Mouse (Mus musculus) stomach, adult 2 months (tissue): Measurements from ENCODE around the gene Asap3. TPM values are rescaled to one million over a fixed set of nuclear protein-coding genes. Genes with fewer than 3 reads are reported as not detected.

Experiments used
- polyA plus RNA-seq: library from polyadenylated mRNA; depleted of rRNA; stranded (reverse); fragments of >200 nt; gene quantifications from 2 replicates; pipeline ENCODE4 v1.2.3, GENCODE M21; 2012; rRNA removed

Asap3 gene
- polyA plus RNA-seq: 3.5 and 3.9 TPM in 2 replicates

GRCm38 (mm10) chr4:136206033-136206893, at the start of gene Asap3:
TSS of gene Asap3 (plus strand) at chr4:136206365.

DNA sequence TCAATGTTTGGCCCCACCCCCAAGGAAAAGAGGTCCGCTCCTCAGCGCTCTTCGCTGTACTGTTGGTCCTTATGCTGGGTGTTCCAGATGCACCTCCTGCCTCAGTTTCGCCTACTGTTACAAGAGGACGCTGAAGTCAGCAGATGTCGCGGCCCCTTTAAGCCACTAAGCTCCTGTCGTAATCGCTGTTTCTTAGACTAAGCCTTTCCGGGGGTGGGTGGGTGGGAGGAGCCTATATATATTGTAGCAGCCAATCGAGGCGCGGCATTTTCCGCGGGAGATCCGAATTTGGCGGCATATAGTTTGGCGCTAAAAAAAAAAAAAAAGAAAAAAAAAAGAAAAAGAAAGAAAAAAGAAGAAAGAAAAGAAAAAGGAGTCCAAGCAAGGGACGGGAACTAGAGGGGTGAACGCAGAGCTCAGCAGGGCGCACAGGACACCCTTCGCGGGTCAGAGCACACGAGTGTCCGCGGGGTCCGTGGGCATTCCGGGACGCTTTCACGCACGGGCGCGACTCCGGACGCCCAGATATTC, 34.1 kb upstream of the Asap3 start, which contains the start of gene E2f2:
Gene E2f2 (plus strand): TSS at position 384 of the 531 bp plus-strand sequence.

DNA sequence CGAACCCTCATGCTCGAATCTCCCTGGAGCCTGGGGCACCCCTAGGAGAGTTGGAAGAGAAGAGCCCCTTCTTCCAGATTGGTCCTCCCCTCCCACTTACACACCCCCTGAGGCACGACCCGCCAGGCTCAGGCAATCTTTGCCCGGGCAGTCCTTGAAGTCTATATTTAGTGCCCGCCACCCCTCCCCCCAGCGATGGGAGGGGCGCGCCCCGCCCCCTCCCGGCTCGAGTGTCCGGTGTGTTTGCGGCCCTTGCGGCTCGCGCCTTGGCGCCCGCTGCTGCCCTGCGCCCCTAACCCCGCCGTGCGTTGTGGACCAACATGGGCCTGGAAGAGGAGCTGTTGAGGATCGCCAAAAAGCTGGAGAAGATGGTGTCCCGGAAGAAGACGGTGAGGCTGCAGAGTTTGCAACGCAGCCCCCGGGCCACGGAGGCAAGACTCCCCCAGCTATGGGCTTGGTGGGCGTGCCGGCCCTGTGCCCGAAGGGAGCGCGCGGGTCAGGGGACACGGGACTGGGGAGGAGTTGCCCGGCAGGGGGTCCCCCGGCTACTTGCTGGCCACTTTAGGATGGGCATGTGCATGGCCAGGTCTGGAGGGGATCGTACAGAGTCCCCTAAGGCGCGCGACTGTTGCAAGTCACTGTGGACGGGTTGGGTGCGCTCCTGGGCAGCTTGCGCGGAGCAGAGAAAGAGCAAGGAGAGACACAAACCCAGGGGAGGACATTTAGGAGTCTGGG, 41.7 kb downstream of the Asap3 start, which contains the start of gene Tcea3:
Gene Tcea3 (plus strand): TSS at position 1 of the 735 bp plus-strand sequence.

DNA sequence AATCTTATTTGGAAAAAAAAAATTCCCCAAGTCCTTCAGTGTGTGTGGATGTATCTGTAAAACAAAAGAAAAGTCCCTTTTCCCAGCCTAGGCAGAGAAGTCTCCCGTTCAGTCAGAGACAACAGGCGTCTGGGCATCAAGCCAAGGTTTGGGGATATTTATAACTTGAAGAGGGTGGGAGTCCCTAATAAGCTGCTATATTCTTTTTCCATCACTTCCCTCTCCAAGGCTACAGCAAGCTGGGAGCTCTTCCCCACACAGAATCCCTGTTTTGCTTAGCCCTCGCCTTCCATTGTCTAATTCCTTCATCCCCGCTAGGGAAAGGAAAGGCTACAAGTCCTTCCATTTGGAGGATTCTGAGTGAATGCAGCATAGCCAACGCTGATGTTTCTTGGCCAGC, 78.3 kb downstream of the Asap3 start, which contains the start of gene Zfp46:
Gene Zfp46 (plus strand): TSS at position 229 of the 400 bp plus-strand sequence.

Other genes with a start within 250 kb of the Asap3 start
- gene Gale, start 242.6 kb upstream of the Asap3 start, polyA plus RNA-seq: 124 and 157 TPM in 2 replicates
- gene Lypla2, start 233.7 kb upstream of the Asap3 start, polyA plus RNA-seq: 97.5 and 124 TPM in 2 replicates
- 15.5 and 25.7 TPM in 2 replicates for gene Pithd1, start 219.1 kb upstream of the Asap3 start, polyA plus RNA-seq
- 2.5 and 2.6 TPM in 2 replicates for gene Eloa, start 184.6 kb upstream of the Asap3 start, polyA plus RNA-seq
- gene Rpl11, start 152.9 kb upstream of the Asap3 start, polyA plus RNA-seq: 79.3 and 110 TPM in 2 replicates
- 337 and 441 TPM in 2 replicates for gene Id3, start 62.9 kb upstream of the Asap3 start, polyA plus RNA-seq
- gene E2f2, start 34.0 kb upstream of the Asap3 start, polyA plus RNA-seq: 2.8 and 3.6 TPM in 2 replicates
- 4.1 and 4.4 TPM in 2 replicates for gene Tcea3, start 41.4 kb downstream of the Asap3 start, polyA plus RNA-seq
- 5.1 and 7.5 TPM in 2 replicates for gene Zfp46, start 78.3 kb downstream of the Asap3 start, polyA plus RNA-seq
- 0.58 and 1.3 TPM in 2 replicates for gene Hnrnpr, start 104.6 kb downstream of the Asap3 start, polyA plus RNA-seq
- gene Htr1d, start 217.2 kb downstream of the Asap3 start, polyA plus RNA-seq: 0.05 and 0.15 TPM in 2 replicates